12 mouse cellular contexts compared by ENCODE assay signal in the genomic region with DNA sequence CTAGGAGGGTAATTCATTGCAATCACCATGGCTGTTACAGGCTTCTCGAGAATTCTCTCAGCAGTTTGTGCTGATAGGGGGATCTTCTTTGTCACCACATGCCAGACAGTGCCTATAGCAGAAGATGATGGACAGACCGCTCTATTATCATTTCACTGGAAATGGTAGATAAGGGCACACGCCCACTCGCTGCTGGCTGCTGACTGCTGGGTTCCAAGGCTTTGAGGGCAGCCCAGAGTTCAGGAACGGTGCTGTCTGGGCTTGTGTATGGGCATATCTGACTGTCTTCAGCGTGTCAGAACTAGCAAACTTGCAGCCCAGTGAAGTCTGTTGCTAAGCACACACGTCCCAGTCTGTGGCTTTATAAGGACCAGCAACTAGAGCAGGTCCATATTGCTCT. TPM values are rescaled to one million over a fixed set of nuclear protein-coding genes. Genes with fewer than 3 reads are reported as not detected.
DNase-seq lines count a peak whose midpoint lies in the region; ATAC-seq and TF ChIP-seq lines count a peak whose summit lies in the region.
"Had no signal": no experiment of that assay in that cellular context is flagged by ENCODE, and none has a peak within 500 bp of the region (broad histone marks: within the 10 kb centered on the region; RNA-seq: fewer than 3 reads in every experiment).

No protein-coding gene starts in this region.

- intact Hi-C loops in heart, postnatal 14 days (cut with DNase I): no loop called here

- H3K4me1 ChIP-seq in heart, embryonic 10.5 days: peaks cover 32% of the 10 kb centered on the region
- H3K4me1 ChIP-seq in G1E (ENCODE audit: insufficient read depth, low read depth, low read length): peaks cover 94% of the 10 kb centered on the region
- peaks cover 98% of the 10 kb centered on the region for H3K4me1 ChIP-seq in megakaryocyte, embryonic 14.5 days

- H3K9me3 ChIP-seq in heart, embryonic 10.5 days: no peaks in the 10 kb centered on the region
- no peaks in the 10 kb centered on the region for H3K9me3 ChIP-seq in G1E (replicated peaks)
- H3K9me3 ChIP-seq in megakaryocyte, embryonic 14.5 days: no peaks in the 10 kb centered on the region
- H3K9me3 ChIP-seq: midbrain, embryonic 15.5 days; neural tube, embryonic 13.5 days had no signal

- H3K27me3 ChIP-seq in heart, embryonic 10.5 days (ENCODE audit: insufficient read depth, poor library complexity, severe bottlenecking): peaks cover 21% of the 10 kb centered on the region
- no peaks in the 10 kb centered on the region for H3K27me3 ChIP-seq in G1E (ENCODE audit: insufficient read depth, low read length)
- H3K27me3 ChIP-seq in megakaryocyte, embryonic 14.5 days (replicated peaks): peaks cover 7% of the 10 kb centered on the region

- TF ChIP-seq CTCF in G1E (IDR thresholded peaks at IDR 0.05; ENCODE audit: low read depth, low read length): no peak

- DNase-seq in heart, embryonic 10.5 days (ENCODE audit: low spot score): peak; percentile 91
- no peak for DNase-seq in heart, postnatal 14 days
- DNase-seq in G1E (ENCODE audit: low spot score): peak; percentile 76
- DNase-seq in right cerebral cortex, postnatal 10 days (ENCODE audit: low spot score in 2 of 2): no peak
- no peak for DNase-seq in thymus, adult 18-20 months
- no peak for DNase-seq in heart, adult 11 months
- DNase-seq: lung, postnatal 10 days; retina, postnatal 1 day had no signal

- WGBS in heart, embryonic 10.5 days: 30% methylated on average over 7 of the region's 7 CpGs

- H3K27ac ChIP-seq in heart, embryonic 10.5 days: peak overlapping the region; percentile 74; the same call in 1 of the 2 replicates
- H3K27ac ChIP-seq: midbrain, embryonic 15.5 days; neural tube, embryonic 13.5 days had no signal

- H3K4me3 ChIP-seq in heart, embryonic 10.5 days: no peak overlapping the region
- peak overlapping the region; percentile 69; the same call in 1 of the 2 replicates for H3K4me3 ChIP-seq in G1E (ENCODE audit: low read depth, low read length)
- H3K4me3 ChIP-seq in megakaryocyte, embryonic 14.5 days (replicated peaks): peak overlapping the region; percentile 87
- H3K4me3 ChIP-seq: midbrain, embryonic 15.5 days; neural tube, embryonic 13.5 days had no signal

- H3K36me3 ChIP-seq in heart, embryonic 10.5 days: no peaks in the 10 kb centered on the region
- H3K36me3 ChIP-seq in G1E (replicated peaks): peaks cover 72% of the 10 kb centered on the region
- H3K36me3 ChIP-seq in megakaryocyte, embryonic 14.5 days (replicated peaks; ENCODE audit: low read length): no peaks in the 10 kb centered on the region
- H3K36me3 ChIP-seq: midbrain, embryonic 15.5 days; neural tube, embryonic 13.5 days had no signal

- ATAC-seq in G1E (ENCODE audit: extremely low read depth, insufficient number of reproducible peaks, low FRiP score, poor library complexity, severe bottlenecking): peak; percentile 80
- peak; percentile 84 for ATAC-seq in erythroid progenitor cell, adult 5-6 weeks (replicated peaks; ENCODE audit: low FRiP score, poor library complexity, severe bottlenecking)
- ATAC-seq: midbrain, embryonic 15.5 days had no signal

RNA-seq across cellular contexts. Expression of gene Steap3, which starts 13.3 kb away (rescaled TPM):
- 14.6 and 15.7 TPM in 2 replicates for polyA plus RNA-seq in heart, embryonic 10.5 days (2016; fragmentation: Nextera tagmentation; extraction: Ambion mirVana)
- total RNA-seq in heart, postnatal 14 days (2021): 10 to 100 TPM; 29.6 to 32.7 TPM
- total RNA-seq in G1E (2014; fragmentation: Nextera tagmentation): 25.3 and 28.5 TPM in 2 replicates
- total RNA-seq in G1E (2017): 10.2 and 11.8 TPM in 2 replicates
- polyA plus RNA-seq in G1E (2012): 67.2 and 71.7 TPM in 2 replicates
- total RNA-seq in erythroid progenitor cell, adult 5-6 weeks (2015; ENCODE audit: low replicate concordance): 37.3 and 42.2 TPM in 2 replicates
- total RNA-seq in erythroid progenitor cell, adult 5-6 weeks (2017; ENCODE audit: low replicate concordance): 23.2 and 37.0 TPM in 2 replicates
- 12.6 and 13.9 TPM in 2 replicates for polyA plus RNA-seq in megakaryocyte, embryonic 14.5 days (2012; ENCODE audit: insufficient read depth, low replicate concordance)

Comparison
In these comparisons a context has a peak if more than half of its experiments do, and no peak if none do; other contexts are left out.
1. DNase-seq: peak in heart, embryonic 10.5 days (single experiment) and G1E (single experiment); none in heart, postnatal 14 days (0 of 2), right cerebral cortex, postnatal 10 days (0 of 2), thymus, adult 18-20 months (0 of 2) and heart, adult 11 months (single experiment).